Mouse (Mus musculus): ENCODE data around the gene Brd3os.

Brd3os gene

GRCm38 (mm10) chr2:27441767-27442707 lies at the start of gene Brd3os:
TSS of gene Brd3os (plus strand) at chr2:27442324.
- DNase-seq: peak; percentile 100

DNA sequence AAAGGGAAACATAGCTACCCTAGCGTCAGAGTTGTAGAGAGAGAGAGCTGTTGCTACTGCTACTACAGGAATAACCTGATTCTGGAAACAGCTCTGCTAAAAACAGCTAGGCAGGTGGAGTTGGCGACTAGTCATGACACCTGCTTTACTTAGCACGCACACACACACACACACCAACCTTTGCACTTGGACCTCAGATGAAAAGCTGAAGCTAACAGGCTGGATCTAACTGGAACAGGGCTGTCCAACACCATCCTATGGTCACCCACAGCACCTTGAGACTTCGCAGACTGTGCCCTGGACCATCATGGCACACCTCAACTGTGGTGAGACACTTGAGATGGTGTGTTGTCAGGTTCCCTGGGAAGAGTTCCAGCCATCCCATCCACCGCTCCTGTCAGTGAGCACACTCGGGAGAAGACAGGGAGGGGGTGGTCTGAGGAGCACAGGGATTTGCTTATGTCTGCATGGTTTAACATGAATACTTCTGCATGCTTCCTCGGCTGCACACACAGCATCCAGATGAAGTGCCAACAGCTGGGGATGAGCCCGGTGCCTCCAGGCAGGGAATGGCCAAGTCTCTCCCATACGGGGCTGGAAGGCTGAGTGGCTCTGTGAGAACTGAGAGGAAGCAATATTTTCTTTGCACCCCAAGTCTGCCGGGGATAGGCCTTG lies 47.8 kb upstream of the Brd3os start:
- no peak for DNase-seq

- DNase-seq: no peak
Observed at GRCm38 (mm10) chr2:27396656-27397440, 45.3 kb upstream of the Brd3os start.

GRCm38 (mm10) chr2:27400083-27400482 lies 42.0 kb upstream of the Brd3os start:
- DNase-seq: no peak

- DNase-seq: no peak
Observed at GRCm38 (mm10) chr2:27401544-27401943, 40.6 kb upstream of the Brd3os start.

- DNase-seq: no peak
Observed at GRCm38 (mm10) chr2:27404375-27405093, 37.6 kb upstream of the Brd3os start.

GRCm38 (mm10) chr2:27405094-27405884 lies 36.8 kb upstream of the Brd3os start:
- no peak for DNase-seq

DNA sequence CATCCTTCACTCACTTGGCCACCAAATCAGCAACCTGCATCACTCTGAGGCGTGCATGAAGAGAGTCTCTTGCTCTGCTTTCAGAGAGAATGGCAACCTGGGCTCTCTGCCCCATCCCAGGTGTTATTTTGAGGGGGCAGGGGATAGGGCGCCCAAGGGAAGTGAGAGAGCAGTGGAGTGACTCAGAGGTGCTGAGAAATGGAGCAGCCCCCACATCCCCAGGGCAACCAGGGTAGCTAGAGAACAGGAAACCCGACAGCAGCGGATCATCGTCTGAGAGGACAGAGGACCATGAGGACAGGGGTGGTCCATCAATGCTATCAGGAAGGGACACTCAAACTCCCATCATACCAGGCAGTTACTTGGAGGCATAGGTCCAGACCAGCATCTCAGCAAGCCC lies 35.2 kb upstream of the Brd3os start:
- DNase-seq: no peak

- DNase-seq: no peak
Observed at GRCm38 (mm10) chr2:27408194-27408593, 33.9 kb upstream of the Brd3os start.

- DNase-seq: no peak
Observed at GRCm38 (mm10) chr2:27410518-27411140, 31.5 kb upstream of the Brd3os start.

DNA sequence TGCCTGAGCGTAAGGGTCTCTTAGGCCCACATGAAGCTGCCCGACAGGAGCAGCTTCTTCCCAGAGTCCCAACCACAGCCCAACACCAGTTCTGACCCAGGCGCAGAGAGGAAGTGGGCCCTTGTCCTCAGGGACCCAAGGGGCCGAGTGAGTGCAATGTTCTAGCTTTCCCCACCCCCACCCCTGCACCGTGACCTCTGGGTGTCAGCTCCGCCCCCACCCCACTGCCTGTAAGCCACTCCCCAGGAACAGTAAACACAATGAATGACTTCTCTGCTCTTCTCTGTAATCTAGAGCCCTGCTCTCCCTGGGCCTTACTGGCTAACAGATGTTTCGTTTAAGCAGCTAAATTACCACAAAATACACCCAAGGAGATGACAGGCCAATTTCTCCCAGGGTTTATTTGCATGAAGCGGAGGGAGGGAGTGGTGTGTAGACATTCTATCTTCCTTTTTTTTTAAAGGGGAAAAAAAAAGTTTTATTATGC lies 30.4 kb upstream of the Brd3os start:
- DNase-seq: peak; percentile 75

DNA sequence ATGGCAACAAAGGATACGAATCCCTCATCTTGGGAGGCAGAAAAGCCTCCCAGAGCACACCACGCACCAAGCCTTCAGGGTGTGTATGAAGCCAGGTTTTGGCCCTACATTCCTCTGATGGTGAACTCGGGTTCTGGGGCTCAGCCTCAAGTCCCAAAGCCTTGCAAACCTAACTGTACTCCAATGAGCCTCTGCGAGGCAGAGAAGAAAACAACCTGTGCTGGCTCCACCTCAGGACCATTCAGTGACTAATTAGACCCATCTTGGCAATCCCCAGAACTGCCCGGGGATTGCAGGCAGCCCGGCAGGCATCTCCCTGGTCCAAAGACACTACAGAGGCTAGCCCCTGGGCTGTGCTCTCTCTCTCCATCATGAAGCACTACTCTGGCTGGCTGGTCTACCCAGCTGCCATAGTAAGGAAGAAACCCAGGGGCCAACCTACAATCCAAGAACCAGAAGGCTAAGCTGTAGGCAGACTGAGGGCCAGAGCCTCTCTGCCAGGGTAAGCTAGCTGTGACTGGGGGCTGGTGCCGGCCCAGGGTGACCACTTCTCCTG lies 29.8 kb upstream of the Brd3os start:
- DNase-seq: peak; percentile 48

DNA sequence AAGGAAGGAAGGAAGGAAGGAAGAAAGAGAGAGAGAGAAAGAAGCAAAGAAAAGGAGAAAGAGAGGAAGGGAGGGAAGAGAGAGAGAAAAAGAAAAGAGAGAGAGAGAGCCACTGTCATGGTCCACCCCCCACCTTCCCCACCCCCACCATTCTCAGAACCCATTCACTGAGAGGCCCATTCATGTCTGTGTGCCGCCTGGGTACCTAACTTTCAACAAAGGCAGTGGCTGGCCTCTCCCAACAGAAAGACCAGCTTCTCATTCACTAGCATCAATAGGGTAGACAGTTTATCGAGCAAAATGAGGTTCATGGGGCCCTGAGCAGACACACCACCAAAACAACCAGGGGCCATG lies 28.6 kb upstream of the Brd3os start:
- peak; percentile 56 for DNase-seq

- peak; percentile 59 for DNase-seq
Observed at GRCm38 (mm10) chr2:27413936-27414657, 28.0 kb upstream of the Brd3os start.

DNA sequence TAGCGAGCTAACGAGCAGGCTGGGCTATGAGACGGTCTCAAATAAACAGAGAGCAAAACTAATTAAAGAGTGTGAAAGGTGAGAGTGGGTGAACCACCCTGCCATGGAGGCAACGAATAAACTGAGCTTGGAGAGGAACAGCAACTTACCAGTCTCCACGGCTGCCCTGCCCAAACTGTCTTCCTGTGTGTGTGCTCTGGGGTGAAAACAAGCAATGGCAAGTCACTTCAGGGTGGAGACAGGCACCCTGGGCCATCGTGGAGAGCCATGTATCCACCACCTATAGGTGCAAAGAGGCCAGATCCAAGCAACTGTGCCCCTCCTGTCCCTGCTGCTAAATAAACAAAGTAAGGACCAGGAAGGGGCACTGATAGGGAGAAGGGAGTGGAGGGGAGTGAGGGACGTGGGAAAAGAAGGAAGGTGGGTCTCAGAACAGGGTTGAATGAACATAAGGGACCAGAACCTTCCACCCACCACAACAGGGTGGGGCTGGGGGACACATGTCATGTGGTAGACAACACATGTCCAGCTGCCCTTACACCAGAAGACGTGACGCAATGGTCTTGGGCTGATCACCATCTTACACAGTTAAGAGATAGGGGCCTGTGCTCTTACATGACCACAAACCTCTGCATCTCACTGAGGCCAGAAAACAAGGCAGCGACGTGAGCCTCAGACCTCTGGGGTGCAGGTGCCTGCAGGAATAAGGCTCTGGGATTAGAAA lies 26.9 kb upstream of the Brd3os start:
- no peak for DNase-seq

DNA sequence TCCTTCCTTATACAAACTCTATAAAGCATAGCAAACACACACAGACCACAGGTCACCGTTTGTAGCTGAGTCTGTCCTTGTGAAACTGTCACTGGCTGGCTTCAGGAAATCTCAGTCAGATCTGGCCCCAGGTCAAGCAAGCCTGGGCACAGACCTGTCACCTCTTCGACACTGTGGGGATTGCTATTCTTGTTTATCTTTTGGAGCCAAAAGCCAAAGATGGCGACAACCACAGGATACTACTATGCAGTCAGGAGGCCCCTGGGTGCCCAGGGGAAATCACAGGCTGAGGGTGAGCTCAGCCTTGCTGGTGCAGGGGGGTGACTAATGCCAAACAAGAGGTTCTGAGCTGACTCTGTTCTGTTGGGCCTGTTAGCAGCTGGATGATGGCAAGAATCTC lies 25.7 kb upstream of the Brd3os start:
- DNase-seq: no peak

GRCm38 (mm10) chr2:27417648-27418153 lies 24.4 kb upstream of the Brd3os start:
- no peak for DNase-seq

DNA sequence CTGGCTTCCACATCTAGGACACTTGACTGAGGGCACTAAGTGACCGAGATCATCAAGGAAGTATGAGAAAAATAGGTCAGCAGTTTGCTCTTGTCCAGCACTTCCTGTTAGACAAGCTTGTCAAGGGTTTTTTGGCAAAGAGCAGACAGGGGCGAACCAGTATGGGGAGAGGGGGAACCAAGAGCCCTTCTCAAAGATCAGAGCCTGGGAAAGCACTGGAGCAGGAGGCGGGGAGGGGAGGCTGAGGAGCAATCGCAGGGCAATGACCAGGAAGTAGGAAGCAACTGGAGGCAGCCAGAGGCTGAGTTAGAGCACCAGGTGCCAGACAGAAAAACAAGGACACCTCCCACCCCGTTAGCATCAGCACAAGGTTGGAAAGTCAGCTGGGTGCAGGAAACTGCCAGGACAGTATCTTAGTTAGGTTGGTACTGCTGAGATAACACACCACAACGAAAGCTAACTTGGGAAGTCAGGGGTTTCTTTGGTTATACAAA lies 23.5 kb upstream of the Brd3os start:
- no peak for DNase-seq

Measured in embryo, embryonic 11 days (tissue).